Mouse (Mus musculus) hindbrain, embryonic 10.5 days (tissue): ENCODE measurements around the gene Hspa1l. TPM values are rescaled to one million over a fixed set of nuclear protein-coding genes. Genes with fewer than 3 reads are reported as not detected.
"Not testable (repeated sequence)": the region's sequence is repeated elsewhere in the genome, so short reads cannot be mapped to it uniquely, and the experiment has no call there.

Experiments used
- DNase-seq: peaks from one replicate; pipeline ENCODE4 v3.0.0-alpha.2; 2017; ENCODE audit warnings: low spot score
- H3K27ac ChIP-seq: fragments of 300-500 bp; sonication (generic); 2 replicates; pipeline ENCODE4 v1.5.1; 2016; ENCODE audit warnings: mild to moderate bottlenecking, moderate library complexity
- H3K27me3 ChIP-seq: fragments of 300-500 bp; sonication (generic); 2 replicates; pipeline ENCODE4 v1.6.1; 2016; ENCODE audit warnings: mild to moderate bottlenecking; ENCODE audit not compliant: poor library complexity, insufficient read depth, severe bottlenecking
- H3K36me3 ChIP-seq: fragments of 300-500 bp; sonication (generic); 2 replicates; pipeline ENCODE4 v1.6.1; 2016; ENCODE audit warnings: mild to moderate bottlenecking, moderate library complexity
- H3K4me1 ChIP-seq: fragments of 300-500 bp; sonication (generic); replicated peaks from 2 replicates; pipeline ENCODE4 v1.6.1; 2016; ENCODE audit warnings: mild to moderate bottlenecking
- H3K4me3 ChIP-seq: fragments of 300-500 bp; sonication (generic); 2 replicates; pipeline ENCODE4 v1.5.1; 2016; ENCODE audit warnings: mild to moderate bottlenecking, moderate library complexity
- H3K9me3 ChIP-seq: fragments of 300-500 bp; sonication (generic); 2 replicates; pipeline ENCODE4 v1.6.1; 2016; ENCODE audit warnings: mild to moderate bottlenecking, moderate library complexity
- WGBS: fragments of 180-500 bp; shearing (Covaris S2); methylation state at CpG from one replicate; pipeline ENCODE4 v1.1.7; 2016; 5-methylcytosine and 5-hydroxymethylcytosine counted together
- polyA plus RNA-seq: library from polyadenylated mRNA; unstranded; fragments of >200 nt; fragmentation: Nextera tagmentation; extraction: Ambion mirVana; gene quantifications from 2 replicates; pipeline ENCODE4 v1.2.1, GENCODE M21; 2016

Hspa1l gene
- polyA plus RNA-seq = 0.76 and 0.78 TPM in 2 replicates

GRCm38 (mm10) chr17:34972069-34972749, at the start of gene Hspa1l, which contains the start of gene Hspa1a:
Hspa1l (plus strand) TSS chr17:34972703.
Hspa1a (minus strand) TSS chr17:34972156.
- not testable (repeated sequence) for H3K36me3 ChIP-seq

GRCm38 (mm10) chr17:34922939-34923338, 49.6 kb upstream of the Hspa1l start:
- Histone ChIP-seq H3K27me3 (no peaks in the 10 kb centered on the region), H3K9me3 (no peaks in the 10 kb centered on the region), H3K36me3 (no peaks in the 10 kb centered on the region), H3K27ac (no peak overlapping the region), H3K4me3 (peak overlapping the region; percentile 2; the same call in 1 of the 2 replicates), H3K4me1 (no peaks in the 10 kb centered on the region)
- DNase-seq = no peak
- WGBS = 51% methylated on average over 6 of the region's 6 CpGs

More at GRCm38 (mm10) chr17:34972069-34972749, at the start of gene Hspa1l, which contains the start of gene Hspa1a:
- Histone ChIP-seq H3K27me3 (peaks cover 48% of the 10 kb centered on the region), H3K27ac (peak within 1 kb of the TSS; percentile 56), H3K4me3 (peak within 1 kb of the TSS; percentile 50)
- DNase-seq = peak; percentile 78
- H3K9me3 ChIP-seq, H3K4me1 ChIP-seq: not testable (repeated sequence)
- WGBS = 1% methylated on average over 31 of the region's 33 CpGs

GRCm38 (mm10) chr17:34924258-34924657, 48.2 kb upstream of the Hspa1l start:
- Histone ChIP-seq H3K9me3 (no peaks in the 10 kb centered on the region), H3K4me3 (no peak overlapping the region), H3K27me3 (no peaks in the 10 kb centered on the region), H3K36me3 (no peaks in the 10 kb centered on the region), H3K4me1 (no peaks in the 10 kb centered on the region), H3K27ac (no peak overlapping the region)
- 73% methylated on average over 5 of the region's 5 CpGs for WGBS
- DNase-seq = no peak

GRCm38 (mm10) chr17:34927306-34928019, 45.0 kb upstream of the Hspa1l start:
- WGBS = 88% methylated on average over 18 of the region's 18 CpGs
- H3K27ac ChIP-seq = no peak overlapping the region
- H3K27me3 ChIP-seq = no peaks in the 10 kb centered on the region
- H3K36me3 ChIP-seq = no peaks in the 10 kb centered on the region
- no peak for DNase-seq
- H3K4me1 ChIP-seq = peaks cover 14% of the 10 kb centered on the region
- H3K9me3 ChIP-seq = no peaks in the 10 kb centered on the region
- no peak overlapping the region for H3K4me3 ChIP-seq

GRCm38 (mm10) chr17:34928841-34929240, 43.7 kb upstream of the Hspa1l start:
- Histone ChIP-seq H3K27me3 (no peaks in the 10 kb centered on the region), H3K4me1 (peaks cover 16% of the 10 kb centered on the region), H3K4me3 (no peak overlapping the region), H3K9me3 (no peaks in the 10 kb centered on the region), H3K27ac (no peak overlapping the region), H3K36me3 (no peaks in the 10 kb centered on the region)
- DNase-seq = no peak
- WGBS = 78% methylated on average over 4 of the region's 4 CpGs

GRCm38 (mm10) chr17:34931061-34931734, 41.3 kb upstream of the Hspa1l start, which contains the start of gene Neu1:
Neu1 (plus strand) TSS chr17:34931253.
- Histone ChIP-seq H3K36me3 (peaks cover 15% of the 10 kb centered on the region), H3K27ac (peak within 1 kb of the TSS; percentile 86), H3K4me3 (peak within 1 kb of the TSS; percentile 68), H3K9me3 (no peaks in the 10 kb centered on the region), H3K27me3 (no peaks in the 10 kb centered on the region), H3K4me1 (peaks cover 31% of the 10 kb centered on the region)
- under 1% methylated on average over 38 of the region's 38 CpGs for WGBS
- DNase-seq = peak; percentile 98

GRCm38 (mm10) chr17:34931735-34932098, 40.8 kb upstream of the Hspa1l start:
- Histone ChIP-seq H3K4me1 (peaks cover 31% of the 10 kb centered on the region), H3K9me3 (no peaks in the 10 kb centered on the region), H3K27ac (peak overlapping the region; percentile 86), H3K4me3 (peak overlapping the region; percentile 68), H3K36me3 (peaks cover 15% of the 10 kb centered on the region), H3K27me3 (no peaks in the 10 kb centered on the region)
- DNase-seq = peak; percentile 28
- 17% methylated on average over 14 of the region's 14 CpGs for WGBS

- H3K27me3 ChIP-seq = no peaks in the 10 kb centered on the region
- H3K36me3 ChIP-seq = peaks cover 15% of the 10 kb centered on the region
- H3K4me3 ChIP-seq = peak overlapping the region; percentile 68
- DNase-seq = no peak
- H3K9me3 ChIP-seq = no peaks in the 10 kb centered on the region
- no peak overlapping the region for H3K27ac ChIP-seq
- H3K4me1 ChIP-seq = peaks cover 31% of the 10 kb centered on the region
- 90% methylated on average over 8 of the region's 8 CpGs for WGBS
Observed at GRCm38 (mm10) chr17:34932287-34932686, 40.2 kb upstream of the Hspa1l start.

GRCm38 (mm10) chr17:34934031-34934430, 38.5 kb upstream of the Hspa1l start:
- Histone ChIP-seq H3K4me1 (peaks cover 31% of the 10 kb centered on the region), H3K36me3 (peaks cover 15% of the 10 kb centered on the region), H3K27me3 (no peaks in the 10 kb centered on the region), H3K4me3 (peak overlapping the region; percentile 16; the same call in 1 of the 2 replicates), H3K9me3 (no peaks in the 10 kb centered on the region), H3K27ac (peak overlapping the region; percentile 43; the same call in 1 of the 2 replicates)
- DNase-seq = no peak
- WGBS = 60% methylated on average over 24 of the region's 24 CpGs

GRCm38 (mm10) chr17:34934830-34935229, 37.7 kb upstream of the Hspa1l start:
- peak overlapping the region; percentile 16; the same call in 1 of the 2 replicates for H3K4me3 ChIP-seq
- peak overlapping the region; percentile 43; the same call in 1 of the 2 replicates for H3K27ac ChIP-seq
- H3K4me1 ChIP-seq = peaks cover 31% of the 10 kb centered on the region
- no peak for DNase-seq
- peaks cover 15% of the 10 kb centered on the region for H3K36me3 ChIP-seq
- 48% methylated on average over 8 of the region's 8 CpGs for WGBS
- H3K9me3 ChIP-seq = no peaks in the 10 kb centered on the region
- no peaks in the 10 kb centered on the region for H3K27me3 ChIP-seq

- 85% methylated on average over 6 of the region's 6 CpGs for WGBS
- peaks cover 15% of the 10 kb centered on the region for H3K36me3 ChIP-seq
- no peak overlapping the region for H3K27ac ChIP-seq
- no peak overlapping the region for H3K4me3 ChIP-seq
- H3K27me3 ChIP-seq = no peaks in the 10 kb centered on the region
- DNase-seq = no peak
- H3K4me1 ChIP-seq = peaks cover 26% of the 10 kb centered on the region
- H3K9me3 ChIP-seq = no peaks in the 10 kb centered on the region
Observed at GRCm38 (mm10) chr17:34937960-34938505, 34.5 kb upstream of the Hspa1l start.

GRCm38 (mm10) chr17:34941344-34942041, 31.0 kb upstream of the Hspa1l start:
- peak; percentile 52 for DNase-seq
- H3K4me1 ChIP-seq = peaks cover 8% of the 10 kb centered on the region
- H3K27me3 ChIP-seq = no peaks in the 10 kb centered on the region
- peak overlapping the region; percentile 46 for H3K4me3 ChIP-seq
- H3K36me3 ChIP-seq = no peaks in the 10 kb centered on the region
- 10% methylated on average over 15 of the region's 15 CpGs for WGBS
- H3K27ac ChIP-seq = peak overlapping the region; percentile 86
- no peaks in the 10 kb centered on the region for H3K9me3 ChIP-seq
